Mouse (Mus musculus): ENCODE measurements at regions not wholly inside any gene's neighbourhood (a gene's known extent, or its start where the extent isn't known, plus 50 kb on each side); places are given as distances from the start of the nearest gene placed in this dataset.

GRCm38 (mm10) chr13:31276005-31276644 lies 279.8 kb upstream of the Foxq1 start:
- Histone ChIP-seq H3K4me2 (ENCODE audit: low read depth, low read length) (no peak overlapping the region), H3K4me3 (ENCODE audit: low read depth, low read length) (no peak overlapping the region), H3K4me1 (ENCODE audit: insufficient read depth) (no peaks in the 10 kb centered on the region), H3K9me3 (ENCODE audit: low read length) (no peaks in the 10 kb centered on the region), H3K27me3 (ENCODE audit: insufficient read depth, low read length) (no peaks in the 10 kb centered on the region), H3K27ac (ENCODE audit: low read depth) (no peak overlapping the region), H3K36me3 (replicated peaks; ENCODE audit: insufficient read depth, low read length) (no peaks in the 10 kb centered on the region), H3K9ac (replicated peaks) (no peak overlapping the region)
- TF ChIP-seq CTCF (IDR thresholded peaks at IDR 0.05; ENCODE audit: low read depth) (no peak), EP300 (IDR thresholded peaks at IDR 0.05; ENCODE audit: low read depth) (no peak)
- DNase-seq = no peak
- ATAC-seq = no peak
- 39% methylated on average over 6 of the region's 6 CpGs for WGBS (ENCODE audit: insufficient replicate concordance)

DNA sequence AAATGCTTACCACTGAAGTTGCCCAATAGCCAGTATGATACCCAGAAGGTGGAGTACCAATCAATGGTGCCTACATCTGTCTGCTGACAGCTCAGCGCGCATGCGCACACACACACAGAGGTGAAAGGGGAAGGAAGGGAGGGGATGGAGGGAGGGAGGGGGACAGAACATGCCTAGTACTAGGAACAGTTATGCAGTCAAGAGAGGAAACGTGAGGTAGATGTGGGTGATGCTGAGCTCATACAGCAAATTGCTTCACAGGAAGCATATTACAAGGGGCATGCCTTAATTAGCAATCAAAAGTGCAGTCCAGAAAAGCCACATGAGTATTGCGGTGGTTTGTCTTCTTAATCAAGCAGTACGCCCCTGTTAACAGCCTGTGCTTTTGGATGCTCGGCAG lies 265.3 kb upstream of the Foxq1 start:
- TF ChIP-seq EP300 (IDR thresholded peaks at IDR 0.05; ENCODE audit: low read depth) (no peak), CTCF (IDR thresholded peaks at IDR 0.05; ENCODE audit: low read depth) (no peak)
- H3K4me1 ChIP-seq (ENCODE audit: insufficient read depth) = no peaks in the 10 kb centered on the region
- H3K9me3 ChIP-seq (ENCODE audit: low read length) = no peaks in the 10 kb centered on the region
- no peak overlapping the region for H3K9ac ChIP-seq (replicated peaks)
- no peak overlapping the region for H3K4me3 ChIP-seq (ENCODE audit: low read depth, low read length)
- no peak overlapping the region for H3K4me2 ChIP-seq (ENCODE audit: low read depth, low read length)
- H3K36me3 ChIP-seq (replicated peaks; ENCODE audit: insufficient read depth, low read length) = no peaks in the 10 kb centered on the region
- no peak for DNase-seq
- WGBS (ENCODE audit: insufficient replicate concordance) = 51% methylated on average over 7 of the region's 7 CpGs
- H3K27ac ChIP-seq (ENCODE audit: low read depth) = no peak overlapping the region
- ATAC-seq = no peak
- no peaks in the 10 kb centered on the region for H3K27me3 ChIP-seq (ENCODE audit: insufficient read depth, low read length)

GRCm38 (mm10) chr13:31292584-31293387 lies 263.1 kb upstream of the Foxq1 start:
- H3K9ac ChIP-seq (replicated peaks) = no peak overlapping the region
- no peak for TF ChIP-seq EP300 (IDR thresholded peaks at IDR 0.05; ENCODE audit: low read depth)
- TF ChIP-seq CTCF (IDR thresholded peaks at IDR 0.05; ENCODE audit: low read depth) = no peak

DNA sequence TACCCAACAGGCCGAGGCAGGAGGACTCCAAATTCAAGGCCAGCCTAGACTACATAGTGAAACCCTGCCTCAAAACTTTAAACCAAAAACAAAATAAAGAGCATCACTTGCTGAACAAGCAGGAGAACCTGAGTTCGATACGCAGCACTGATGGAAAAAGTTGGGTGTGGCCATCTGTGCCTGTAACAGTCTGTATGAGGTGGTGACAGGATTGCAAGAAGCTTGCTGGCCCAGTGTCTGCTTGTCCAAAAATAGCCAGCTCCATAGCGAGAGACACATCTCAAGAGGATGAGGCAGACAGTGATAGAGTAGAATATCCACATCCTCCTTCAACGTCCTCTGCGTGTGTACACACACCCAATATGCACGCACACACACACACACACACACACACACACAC lies 261.9 kb upstream of the Foxq1 start:
- no peak overlapping the region for H3K27ac ChIP-seq (ENCODE audit: low read depth)
- no peaks in the 10 kb centered on the region for H3K4me1 ChIP-seq (ENCODE audit: insufficient read depth)
- no peak overlapping the region for H3K9ac ChIP-seq (replicated peaks)
- H3K4me2 ChIP-seq (ENCODE audit: low read depth, low read length) = no peak overlapping the region
- TF ChIP-seq EP300 (IDR thresholded peaks at IDR 0.05; ENCODE audit: low read depth) (no peak), CTCF (IDR thresholded peaks at IDR 0.05; ENCODE audit: low read depth) (no peak)
- H3K36me3 ChIP-seq (replicated peaks; ENCODE audit: insufficient read depth, low read length) = no peaks in the 10 kb centered on the region
- H3K9me3 ChIP-seq (ENCODE audit: low read length) = no peaks in the 10 kb centered on the region
- 78% methylated on average over 7 of the region's 7 CpGs for WGBS (ENCODE audit: insufficient replicate concordance)
- ATAC-seq (no peak), DNase-seq (no peak)
- H3K4me3 ChIP-seq (ENCODE audit: low read depth, low read length) = no peak overlapping the region
- no peaks in the 10 kb centered on the region for H3K27me3 ChIP-seq (ENCODE audit: insufficient read depth, low read length)

More at GRCm38 (mm10) chr13:31292584-31293387, 263.1 kb upstream of the Foxq1 start:
- Histone ChIP-seq H3K27ac (ENCODE audit: low read depth) (no peak overlapping the region), H3K36me3 (replicated peaks; ENCODE audit: insufficient read depth, low read length) (no peaks in the 10 kb centered on the region), H3K4me1 (ENCODE audit: insufficient read depth) (no peaks in the 10 kb centered on the region), H3K27me3 (ENCODE audit: insufficient read depth, low read length) (no peaks in the 10 kb centered on the region), H3K4me2 (ENCODE audit: low read depth, low read length) (no peak overlapping the region), H3K9me3 (ENCODE audit: low read length) (no peaks in the 10 kb centered on the region), H3K4me3 (ENCODE audit: low read depth, low read length) (no peak overlapping the region)
- DNase-seq = no peak
- ATAC-seq = no peak
- 61% methylated on average over 13 of the region's 13 CpGs for WGBS (ENCODE audit: insufficient replicate concordance)

DNA sequence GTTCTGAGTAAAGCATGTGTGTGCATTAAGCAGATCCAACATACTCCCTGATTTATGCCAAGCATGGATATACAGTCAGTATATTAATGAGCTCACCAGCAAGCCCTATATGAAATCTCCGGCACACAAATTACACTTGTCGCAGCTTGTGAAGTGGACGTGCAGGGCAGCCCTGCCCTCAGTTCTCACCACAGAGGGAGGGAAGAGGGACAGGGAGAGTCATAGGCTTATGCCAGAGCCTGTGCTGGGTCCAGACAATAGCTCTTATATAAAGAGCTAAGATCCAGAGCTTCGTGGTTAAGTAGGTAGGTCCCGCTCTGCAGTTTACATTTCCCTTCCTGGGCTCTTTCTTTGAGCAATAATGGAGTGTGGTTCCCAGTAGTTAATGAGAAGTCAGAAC lies 252.7 kb upstream of the Foxq1 start:
- H3K4me2 ChIP-seq (ENCODE audit: low read depth, low read length) = no peak overlapping the region
- H3K4me3 ChIP-seq (ENCODE audit: low read depth, low read length) = no peak overlapping the region
- H3K36me3 ChIP-seq (replicated peaks; ENCODE audit: insufficient read depth, low read length) = no peaks in the 10 kb centered on the region
- WGBS (ENCODE audit: insufficient replicate concordance) = 64% methylated on average over 5 of the region's 5 CpGs
- H3K4me1 ChIP-seq (ENCODE audit: insufficient read depth) = no peaks in the 10 kb centered on the region; the same call in 1 of the 2 replicates
- no peak for ATAC-seq
- no peak for TF ChIP-seq EP300 (IDR thresholded peaks at IDR 0.05; ENCODE audit: low read depth)
- no peak for TF ChIP-seq CTCF (IDR thresholded peaks at IDR 0.05; ENCODE audit: low read depth)
- H3K9ac ChIP-seq (replicated peaks) = no peak overlapping the region
- no peaks in the 10 kb centered on the region for H3K27me3 ChIP-seq (ENCODE audit: insufficient read depth, low read length)
- H3K9me3 ChIP-seq (ENCODE audit: low read length) = no peaks in the 10 kb centered on the region
- H3K27ac ChIP-seq (ENCODE audit: low read depth) = no peak overlapping the region
- DNase-seq = no peak

DNA sequence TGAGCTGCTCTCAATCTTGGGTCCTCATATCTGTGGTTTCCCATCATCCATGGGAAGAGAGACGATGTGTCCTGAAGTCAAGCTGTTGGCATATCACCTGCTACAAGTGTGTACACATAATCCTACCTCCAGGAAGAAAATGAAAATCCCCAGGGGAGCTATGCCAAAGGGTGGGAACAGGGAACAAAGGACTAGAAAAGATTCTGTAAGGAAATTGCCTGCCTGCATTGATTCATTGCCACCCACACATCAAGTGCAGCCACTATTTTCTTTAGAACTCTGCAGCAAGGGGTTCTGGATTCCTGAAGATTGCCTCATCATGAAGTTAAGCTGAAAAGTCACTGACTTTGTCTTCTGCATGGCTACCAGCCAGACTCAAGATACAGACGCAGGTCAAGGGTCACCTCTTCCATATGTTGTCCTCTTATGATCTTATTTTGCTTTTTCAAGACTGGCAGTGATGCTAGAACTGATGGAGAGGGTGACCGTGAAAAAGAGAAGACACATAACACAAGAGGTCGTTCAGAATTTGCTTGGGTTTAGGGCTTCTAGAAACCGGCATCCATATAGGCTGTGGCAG lies 251.6 kb upstream of the Foxq1 start:
- peaks cover 3% of the 10 kb centered on the region; the same call in 1 of the 2 replicates for H3K4me1 ChIP-seq (ENCODE audit: insufficient read depth)
- H3K9ac ChIP-seq (replicated peaks) = no peak overlapping the region
- no peak overlapping the region for H3K4me2 ChIP-seq (ENCODE audit: low read depth, low read length)
- no peaks in the 10 kb centered on the region for H3K9me3 ChIP-seq (ENCODE audit: low read length)
- H3K27me3 ChIP-seq (ENCODE audit: insufficient read depth, low read length) = no peaks in the 10 kb centered on the region
- H3K27ac ChIP-seq (ENCODE audit: low read depth) = no peak overlapping the region
- DNase-seq = no peak
- H3K36me3 ChIP-seq (replicated peaks; ENCODE audit: insufficient read depth, low read length) = no peaks in the 10 kb centered on the region
- ATAC-seq = no peak
- TF ChIP-seq CTCF (IDR thresholded peaks at IDR 0.05; ENCODE audit: low read depth) (no peak), EP300 (IDR thresholded peaks at IDR 0.05; ENCODE audit: low read depth) (no peak)
- H3K4me3 ChIP-seq (ENCODE audit: low read depth, low read length) = no peak overlapping the region
- 73% methylated on average over 5 of the region's 5 CpGs for WGBS (ENCODE audit: insufficient replicate concordance)

All from liver, postnatal 0 days (tissue).